Mouse (Mus musculus) stomach, embryonic 15.5 days (tissue): ENCODE data around the gene D5Ertd579e. TPM values are rescaled to one million over a fixed set of nuclear protein-coding genes. Genes with fewer than 3 reads are reported as not detected.
A peak's percentile ranks its signal among the peaks of the same experiment; 100 is the strongest.

Experiments used
- ATAC-seq: fragments of 200-750 bp; cut with Nextera tagmentation; 2 replicates; pipeline ENCODE4 v1.8.0; 2017; ENCODE audit warnings: low read depth, moderate number of reproducible peaks, moderate TSS enrichment; ENCODE audit not compliant: insufficient read depth, low FRiP score
- H3K27ac ChIP-seq: fragments of 300-500 bp; sonication (generic); 2 replicates; pipeline ENCODE4 v1.5.1; 2015; ENCODE audit warnings: mild to moderate bottlenecking, inconsistent platforms
- H3K27me3 ChIP-seq: fragments of 300-500 bp; sonication (generic); replicated peaks from 2 replicates; pipeline ENCODE4 v1.6.1; 2015; ENCODE audit warnings: inconsistent platforms
- H3K36me3 ChIP-seq: fragments of 300-500 bp; sonication (generic); 2 replicates; pipeline ENCODE4 v1.6.1; 2015; ENCODE audit warnings: inconsistent platforms
- H3K4me1 ChIP-seq: fragments of 300-500 bp; sonication (generic); 2 replicates; pipeline ENCODE4 v1.6.1; 2015; ENCODE audit warnings: inconsistent platforms
- H3K4me2 ChIP-seq: fragments of 300-500 bp; sonication (generic); 2 replicates; pipeline ENCODE4 v1.6.1; 2015; ENCODE audit warnings: mild to moderate bottlenecking, inconsistent platforms
- H3K4me3 ChIP-seq: fragments of 300-500 bp; sonication (generic); replicated peaks from 2 replicates; pipeline ENCODE4 v1.5.1; 2015; ENCODE audit warnings: inconsistent platforms
- H3K9ac ChIP-seq: fragments of 300-500 bp; sonication (generic); 2 replicates; pipeline ENCODE4 v1.6.1; 2015; ENCODE audit warnings: inconsistent platforms
- H3K9me3 ChIP-seq: fragments of 300-500 bp; sonication (generic); 2 replicates; pipeline ENCODE4 v1.6.1; 2016; ENCODE audit warnings: inconsistent platforms
- WGBS: fragments of 180-500 bp; shearing (Covaris S2); methylation state at CpG from one replicate; pipeline ENCODE4 v1.1.7; 2015; 5-methylcytosine and 5-hydroxymethylcytosine counted together
- polyA plus RNA-seq: library from polyadenylated mRNA; unstranded; fragments of >200 nt; fragmentation: Nextera tagmentation; extraction: Ambion mirVana; gene quantifications from 2 replicates; pipeline ENCODE4 v1.2.1, GENCODE M21; 2015

Gene D5Ertd579e
- 19.6 and 20.0 TPM in 2 replicates for polyA plus RNA-seq

DNA sequence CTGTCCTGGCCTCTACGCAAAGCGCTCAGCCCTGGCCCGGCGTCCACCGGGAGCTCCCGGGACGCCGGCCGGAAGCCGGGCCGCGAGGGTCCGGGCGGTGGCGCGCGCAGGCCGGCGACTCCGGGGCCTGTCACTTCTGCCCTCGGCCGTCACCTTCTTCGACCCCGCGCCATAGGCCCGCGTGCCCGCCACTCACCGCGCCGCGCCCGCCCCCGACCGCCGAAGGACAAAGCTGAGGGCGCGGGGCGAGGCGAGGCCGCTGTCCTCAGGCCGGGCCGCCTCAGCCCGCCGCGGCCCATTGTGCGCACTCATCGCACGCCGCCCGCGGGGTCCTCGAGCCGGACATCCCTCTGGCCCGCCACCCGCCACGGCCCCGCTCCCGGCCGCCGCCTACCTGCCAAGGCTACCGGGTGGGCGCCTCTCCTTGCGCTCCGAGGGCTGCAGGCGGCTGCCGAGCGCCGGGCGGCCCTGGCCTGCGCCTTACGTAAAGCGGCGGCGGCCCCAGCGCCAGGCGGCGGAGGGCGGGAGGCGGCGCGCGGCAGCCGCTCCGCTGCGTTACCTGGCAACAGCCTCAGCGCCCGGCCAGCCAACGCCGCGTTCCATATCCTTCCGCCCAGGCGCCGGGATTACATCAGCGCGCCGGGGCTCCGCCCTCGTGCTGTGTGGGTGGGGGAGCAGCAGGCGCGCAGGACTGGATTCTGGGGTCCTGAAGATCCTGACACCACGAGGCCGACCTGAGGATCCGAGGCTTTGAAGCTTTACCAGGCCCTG lies at the start of gene D5Ertd579e:
Gene D5Ertd579e (minus strand): TSS at position 564 of the 771 bp plus-strand sequence.
- ATAC-seq: peak; percentile 92
- Histone ChIP-seq H3K4me3 (peak within 1 kb of the TSS; percentile 68), H3K4me1 (peaks cover 10% of the 10 kb centered on the region), H3K36me3 (no peaks in the 10 kb centered on the region), H3K4me2 (peak within 1 kb of the TSS; percentile 94), H3K9me3 (no peaks in the 10 kb centered on the region), H3K9ac (peak within 1 kb of the TSS; percentile 82), H3K27ac (peak within 1 kb of the TSS; percentile 89), H3K27me3 (no peaks in the 10 kb centered on the region)
- under 1% methylated on average over 84 of the region's 104 CpGs for WGBS

DNA sequence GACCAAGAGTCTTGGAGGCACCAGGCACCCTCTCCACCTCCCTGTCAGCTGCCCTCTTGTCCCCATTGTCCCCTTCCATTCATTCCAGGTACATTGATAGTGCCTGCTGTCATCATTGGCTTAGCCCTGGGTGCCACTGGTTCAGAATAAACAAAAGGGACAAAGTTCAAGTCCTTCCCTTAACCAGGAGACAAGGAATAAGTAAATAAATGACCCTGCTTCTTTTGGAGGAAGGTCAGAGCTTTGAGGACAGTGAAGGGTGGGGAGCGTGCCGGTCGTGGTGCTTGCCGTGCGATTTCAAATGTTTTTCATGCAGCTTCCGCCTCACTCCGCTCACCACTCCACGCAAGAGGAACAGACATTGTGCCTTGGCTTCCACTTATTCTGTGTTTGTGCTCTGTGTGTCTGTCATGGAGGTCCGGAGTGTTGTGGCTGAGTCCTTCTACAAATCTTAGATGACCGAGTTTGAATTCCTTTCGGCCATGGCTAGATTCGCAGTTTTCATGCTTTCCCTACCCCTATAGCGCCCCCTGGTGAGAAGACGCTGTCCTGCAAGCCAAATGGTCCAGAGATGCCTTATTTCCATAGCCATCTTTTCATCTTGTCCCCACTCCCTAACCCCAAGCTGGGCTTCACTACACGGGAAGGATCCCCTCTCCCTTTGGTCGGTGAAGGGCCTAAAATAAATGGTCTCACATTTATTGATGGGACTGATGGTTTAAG lies 46.5 kb upstream of the D5Ertd579e start:
- Histone ChIP-seq H3K36me3 (no peaks in the 10 kb centered on the region), H3K9ac (no peak overlapping the region), H3K27ac (no peak overlapping the region), H3K27me3 (no peaks in the 10 kb centered on the region), H3K4me1 (peaks cover 9% of the 10 kb centered on the region; the same call in 1 of the 2 replicates), H3K4me3 (peak overlapping the region; percentile 23; the same call in 1 of the 2 replicates), H3K4me2 (peak overlapping the region; percentile 45), H3K9me3 (no peaks in the 10 kb centered on the region)
- WGBS: 33% methylated on average over 16 of the region's 16 CpGs
- ATAC-seq: no peak

DNA sequence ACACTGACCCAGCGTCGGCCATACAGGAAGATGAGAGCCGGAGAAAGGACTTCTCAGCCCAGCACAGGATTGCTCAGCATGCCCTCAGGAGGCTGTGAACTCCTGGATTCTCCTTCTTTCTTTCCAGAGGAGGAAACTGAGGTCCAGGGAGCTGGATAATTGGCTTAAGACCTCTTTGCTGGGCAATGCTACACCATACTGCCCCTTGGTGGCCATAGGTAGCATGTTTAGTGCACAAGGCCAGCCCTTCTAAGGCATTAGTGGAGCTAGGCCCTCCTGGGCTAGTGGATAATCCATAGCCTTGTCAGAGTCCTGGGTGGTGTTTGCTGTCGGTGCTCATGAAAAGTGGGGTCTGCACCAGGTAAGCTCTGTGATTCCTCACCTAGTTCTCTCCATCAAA lies 44.0 kb upstream of the D5Ertd579e start:
- no peak overlapping the region for H3K9ac ChIP-seq
- no peak overlapping the region for H3K4me3 ChIP-seq
- WGBS: 64% methylated on average over 4 of the region's 4 CpGs
- no peak overlapping the region for H3K4me2 ChIP-seq
- no peaks in the 10 kb centered on the region for H3K27me3 ChIP-seq
- H3K9me3 ChIP-seq: no peaks in the 10 kb centered on the region
- peaks cover 2% of the 10 kb centered on the region; the same call in 1 of the 2 replicates for H3K4me1 ChIP-seq
- no peak overlapping the region for H3K27ac ChIP-seq
- H3K36me3 ChIP-seq: no peaks in the 10 kb centered on the region
- ATAC-seq: no peak

DNA sequence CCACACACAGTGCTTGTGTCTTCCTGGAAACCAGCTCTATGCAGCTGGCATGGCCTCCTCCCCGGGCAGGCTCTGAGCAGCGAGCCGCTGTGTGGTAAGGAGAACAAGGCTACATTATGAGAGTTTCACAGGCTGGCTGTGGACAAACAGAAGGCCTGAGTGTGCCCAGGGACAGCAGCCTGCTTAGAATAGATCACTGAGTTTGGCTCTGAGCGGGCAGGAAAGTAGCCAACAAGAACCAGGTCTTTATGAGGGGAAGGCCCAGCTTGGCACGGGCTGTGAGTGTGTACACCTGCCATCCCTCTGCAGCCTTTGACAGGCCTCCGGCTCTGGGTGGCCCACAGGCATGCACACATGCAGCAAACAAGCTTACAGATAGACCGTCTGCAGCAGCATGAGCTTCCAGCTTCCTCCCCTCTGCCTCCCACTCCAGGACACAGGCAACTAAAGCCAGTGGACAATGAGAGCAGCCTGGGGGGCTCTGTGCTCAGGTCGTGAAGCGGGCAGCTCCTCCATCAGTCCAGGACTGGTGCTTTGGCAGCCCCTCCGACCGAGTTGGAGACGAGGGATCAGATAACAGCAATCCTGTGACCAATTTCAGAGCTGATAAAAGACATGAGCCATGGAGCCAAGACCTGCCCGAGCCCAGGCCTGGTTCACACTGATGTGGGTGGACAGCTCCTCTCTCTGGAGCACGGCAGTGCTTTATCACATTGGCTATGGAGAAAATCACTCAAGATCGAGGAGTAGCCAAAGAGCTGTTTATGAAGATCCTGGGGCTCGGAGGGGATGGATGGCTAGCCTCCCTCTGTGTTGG lies 43.2 kb upstream of the D5Ertd579e start:
- Histone ChIP-seq H3K4me2 (no peak overlapping the region), H3K4me3 (no peak overlapping the region), H3K27me3 (no peaks in the 10 kb centered on the region), H3K36me3 (no peaks in the 10 kb centered on the region), H3K9me3 (no peaks in the 10 kb centered on the region), H3K4me1 (peaks cover 2% of the 10 kb centered on the region; the same call in 1 of the 2 replicates), H3K27ac (no peak overlapping the region), H3K9ac (no peak overlapping the region)
- 51% methylated on average over 16 of the region's 16 CpGs for WGBS
- no peak for ATAC-seq

DNA sequence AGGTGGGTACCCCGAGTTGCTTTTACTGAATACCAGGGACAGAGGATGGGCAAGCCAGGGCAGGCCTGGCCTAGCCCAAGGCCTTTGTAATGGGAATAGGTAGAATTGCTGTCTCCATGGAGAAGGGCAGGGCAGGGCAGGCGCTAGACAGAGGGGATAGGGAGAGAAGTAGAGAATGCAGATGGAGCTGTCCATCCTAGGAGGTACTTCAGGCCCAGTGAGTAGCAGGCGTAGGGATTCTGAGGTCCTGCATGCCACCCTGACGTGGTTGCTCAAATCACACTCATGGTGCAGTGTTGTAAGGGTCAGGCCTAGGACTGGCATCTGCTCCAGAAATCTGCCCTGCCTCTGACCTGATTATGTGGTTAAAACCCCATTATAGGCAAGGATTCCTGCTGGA lies 41.9 kb upstream of the D5Ertd579e start:
- H3K27me3 ChIP-seq: no peaks in the 10 kb centered on the region
- H3K4me3 ChIP-seq: no peak overlapping the region
- ATAC-seq: no peak
- WGBS: 59% methylated on average over 4 of the region's 4 CpGs
- H3K36me3 ChIP-seq: no peaks in the 10 kb centered on the region
- H3K9me3 ChIP-seq: no peaks in the 10 kb centered on the region
- H3K27ac ChIP-seq: no peak overlapping the region
- peaks cover 2% of the 10 kb centered on the region; the same call in 1 of the 2 replicates for H3K4me1 ChIP-seq
- no peak overlapping the region for H3K4me2 ChIP-seq
- H3K9ac ChIP-seq: no peak overlapping the region

DNA sequence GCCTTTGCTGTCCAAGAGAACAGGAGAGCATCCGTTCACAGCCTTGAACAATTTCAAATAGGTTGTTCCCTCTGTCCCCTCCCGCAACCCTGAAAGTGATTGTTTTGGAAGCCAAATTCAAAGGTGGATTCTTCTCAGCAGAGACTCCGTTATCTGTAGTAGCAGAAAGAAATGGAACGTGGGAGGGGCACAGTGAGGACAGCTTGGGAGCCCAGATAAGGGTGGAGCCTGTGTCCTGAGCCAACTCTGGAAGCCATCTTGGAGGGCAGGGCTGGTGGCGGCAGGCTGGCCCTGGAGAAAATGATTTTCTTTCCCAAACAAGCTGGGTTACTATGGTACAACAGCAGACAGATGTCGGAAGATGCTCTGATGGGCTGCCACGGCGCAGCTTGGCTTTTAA lies 40.2 kb upstream of the D5Ertd579e start:
- Histone ChIP-seq H3K27ac (no peak overlapping the region), H3K9ac (no peak overlapping the region), H3K4me1 (no peaks in the 10 kb centered on the region), H3K4me3 (no peak overlapping the region), H3K27me3 (no peaks in the 10 kb centered on the region), H3K9me3 (no peaks in the 10 kb centered on the region), H3K4me2 (no peak overlapping the region), H3K36me3 (no peaks in the 10 kb centered on the region)
- peak; percentile 78; the same call in 1 of the 2 replicates for ATAC-seq
- WGBS: 71% methylated on average over 8 of the region's 8 CpGs

DNA sequence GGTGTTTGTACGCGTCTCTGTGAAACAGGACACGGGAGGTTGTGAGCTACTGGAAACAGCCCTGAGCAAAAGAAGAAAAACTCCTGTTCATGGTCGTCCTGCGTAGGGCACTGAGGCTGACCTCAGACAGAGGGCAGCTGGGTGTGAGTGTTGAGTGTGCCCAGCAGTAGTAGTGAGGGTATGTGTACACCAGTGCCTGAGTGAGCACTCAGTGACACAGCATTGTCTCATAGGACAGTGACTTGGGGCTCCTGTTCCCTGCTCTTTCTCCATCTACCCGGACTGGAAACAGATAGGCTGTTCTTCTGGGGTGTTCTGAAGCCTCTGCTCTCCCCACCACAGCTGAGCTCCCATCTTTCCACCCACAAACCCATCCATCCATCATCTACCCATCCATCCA lies 39.3 kb upstream of the D5Ertd579e start:
- Histone ChIP-seq H3K4me2 (no peak overlapping the region), H3K9ac (no peak overlapping the region), H3K27me3 (no peaks in the 10 kb centered on the region), H3K4me1 (no peaks in the 10 kb centered on the region), H3K27ac (no peak overlapping the region), H3K4me3 (no peak overlapping the region), H3K9me3 (no peaks in the 10 kb centered on the region), H3K36me3 (no peaks in the 10 kb centered on the region)
- 78% methylated on average over 6 of the region's 6 CpGs for WGBS
- ATAC-seq: no peak

DNA sequence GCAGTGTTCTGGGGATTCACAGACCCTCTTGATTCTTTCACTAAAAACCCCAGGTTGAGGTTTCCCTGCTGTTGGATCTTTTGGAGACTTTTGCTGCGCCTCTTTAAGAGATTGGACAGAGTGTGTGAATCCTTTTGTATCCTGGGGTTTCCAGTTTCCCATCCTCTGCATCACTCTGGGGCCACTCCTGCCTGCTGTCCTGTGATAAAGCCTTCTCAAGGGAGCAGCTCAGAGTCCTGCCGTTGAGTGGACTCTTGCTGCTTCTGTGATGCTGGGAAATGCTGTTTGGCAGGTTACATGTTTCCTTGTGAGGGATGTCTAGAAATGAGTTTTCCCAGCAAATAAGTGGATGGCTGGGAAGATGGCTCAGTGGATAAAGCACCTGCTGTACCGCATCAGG lies 37.6 kb upstream of the D5Ertd579e start:
- H3K4me2 ChIP-seq: no peak overlapping the region
- H3K27ac ChIP-seq: no peak overlapping the region
- no peak; the same call in 1 of the 2 replicates for ATAC-seq
- H3K9ac ChIP-seq: no peak overlapping the region
- no peaks in the 10 kb centered on the region for H3K27me3 ChIP-seq
- H3K36me3 ChIP-seq: no peaks in the 10 kb centered on the region
- no peaks in the 10 kb centered on the region for H3K9me3 ChIP-seq
- WGBS: 79% methylated on average over 3 of the region's 3 CpGs
- no peaks in the 10 kb centered on the region for H3K4me1 ChIP-seq
- no peak overlapping the region for H3K4me3 ChIP-seq

DNA sequence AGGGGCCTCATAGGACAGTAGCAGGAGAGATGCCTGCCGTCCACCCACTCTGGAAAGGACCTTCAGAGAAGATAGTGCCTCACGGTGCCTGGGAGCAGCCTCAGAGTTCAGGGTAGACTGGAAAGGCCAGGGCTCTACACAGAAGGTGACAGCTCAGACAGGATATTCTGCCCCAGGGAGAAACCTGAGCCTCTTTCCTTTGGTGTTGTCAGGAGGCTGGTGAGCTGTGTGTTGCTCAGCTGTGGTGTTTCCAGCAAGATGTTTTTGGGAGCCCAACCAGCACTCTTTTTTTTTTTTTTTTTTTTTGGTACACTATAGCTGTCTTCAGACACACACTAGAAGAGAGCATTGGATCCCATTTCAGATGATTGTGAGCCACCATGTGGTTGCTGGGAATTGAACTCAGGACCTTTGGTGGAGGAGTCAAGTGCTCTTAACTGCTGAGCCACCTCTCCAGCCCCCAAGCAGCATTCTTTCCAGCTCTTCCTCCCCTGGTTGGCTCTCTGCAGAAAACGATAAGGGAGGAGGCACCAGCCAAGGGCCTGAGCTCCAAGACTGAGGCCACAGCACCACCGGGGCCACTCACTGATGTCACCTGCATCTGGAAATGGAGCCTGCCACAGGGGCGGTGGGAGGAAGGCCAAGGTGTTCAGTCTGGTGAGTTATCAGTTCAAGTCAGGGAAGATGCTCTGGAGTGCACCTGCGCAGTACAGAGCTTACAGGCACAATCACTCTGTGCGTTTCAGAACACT lies 36.3 kb upstream of the D5Ertd579e start:
- Histone ChIP-seq H3K9ac (no peak overlapping the region), H3K27me3 (no peaks in the 10 kb centered on the region), H3K27ac (no peak overlapping the region), H3K9me3 (no peaks in the 10 kb centered on the region), H3K4me1 (no peaks in the 10 kb centered on the region), H3K4me3 (no peak overlapping the region), H3K4me2 (no peak overlapping the region), H3K36me3 (no peaks in the 10 kb centered on the region)
- 77% methylated on average over 7 of the region's 7 CpGs for WGBS
- ATAC-seq: 0 out of 2 replicates have a peak, but pooled peaks have one; percentile 36

DNA sequence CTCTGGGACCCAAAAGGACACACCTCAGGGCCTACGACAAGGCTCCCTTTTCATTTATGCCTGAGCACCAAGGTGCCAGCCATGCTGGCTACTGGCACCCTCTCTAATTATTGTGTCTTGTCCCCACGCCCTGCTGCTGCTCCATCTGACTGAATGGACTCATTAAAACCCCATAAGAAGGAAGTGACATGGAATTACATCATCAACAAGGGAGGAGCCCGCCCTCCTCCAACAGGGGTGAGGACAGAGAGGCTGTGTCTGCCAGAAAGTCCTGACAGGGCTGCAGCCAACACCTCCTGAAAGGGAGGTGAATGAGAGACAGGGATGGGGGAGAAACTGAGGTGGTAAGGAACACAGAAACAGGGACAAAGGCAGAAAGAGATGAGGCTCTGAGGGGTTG lies 34.9 kb upstream of the D5Ertd579e start:
- Histone ChIP-seq H3K4me2 (no peak overlapping the region), H3K4me3 (no peak overlapping the region), H3K36me3 (no peaks in the 10 kb centered on the region), H3K27me3 (no peaks in the 10 kb centered on the region), H3K9ac (no peak overlapping the region), H3K27ac (no peak overlapping the region), H3K4me1 (0 out of 2 replicates have a peak, but pooled peaks cover 4% of the 10 kb centered on the region), H3K9me3 (no peaks in the 10 kb centered on the region)
- ATAC-seq: no peak
- 67% methylated on average over 3 of the region's 3 CpGs for WGBS

DNA sequence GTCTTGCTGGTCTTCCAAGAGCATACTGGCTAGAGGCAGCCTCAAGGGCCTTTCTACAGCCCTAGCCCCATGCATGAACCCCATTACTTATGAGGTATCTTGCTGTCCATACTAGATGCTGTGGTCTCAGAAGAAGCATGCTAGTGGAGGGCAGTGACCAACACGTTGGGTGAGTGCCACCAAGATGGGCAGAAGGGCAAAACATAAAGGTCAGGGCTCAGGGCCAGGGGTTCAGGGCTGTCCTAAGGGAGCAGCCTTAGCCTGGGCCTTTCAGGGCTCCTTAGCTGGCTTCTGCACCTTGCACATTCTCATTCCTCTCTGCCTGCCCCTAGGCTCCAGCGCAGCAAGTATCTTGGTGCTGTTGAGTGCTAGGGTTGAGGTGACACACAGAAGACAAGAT lies 34.1 kb upstream of the D5Ertd579e start:
- Histone ChIP-seq H3K27ac (no peak overlapping the region), H3K27me3 (no peaks in the 10 kb centered on the region), H3K4me2 (no peak overlapping the region), H3K4me1 (0 out of 2 replicates have a peak, but pooled peaks cover 4% of the 10 kb centered on the region), H3K4me3 (no peak overlapping the region), H3K9ac (no peak overlapping the region), H3K9me3 (no peaks in the 10 kb centered on the region), H3K36me3 (no peaks in the 10 kb centered on the region)
- 93% methylated on average over 2 of the region's 2 CpGs for WGBS
- ATAC-seq: no peak
